Mouse (Mus musculus) heart, postnatal 0 days (tissue): ENCODE data around the gene Olfr516. TPM values are rescaled to one million over a fixed set of nuclear protein-coding genes. Genes with fewer than 3 reads are reported as not detected.

Experiments
- ATAC-seq: fragments of 200-750 bp; cut with Nextera tagmentation; 2 replicates; pipeline ENCODE4 v1.8.0; 2017; ENCODE audit warnings: low read depth, moderate number of reproducible peaks, moderate library complexity; ENCODE audit not compliant: insufficient read depth
- DNase-seq: peaks from one replicate; pipeline ENCODE4 v3.0.0-alpha.2; 2016; ENCODE audit warnings: low spot score
- H3K27ac ChIP-seq: fragments of 300-500 bp; sonication (generic); 2 replicates; pipeline ENCODE4 v1.5.1; 2014; ENCODE audit warnings: low read depth, mild to moderate bottlenecking
- H3K27me3 ChIP-seq: fragments of 300-500 bp; sonication (generic); 2 replicates; pipeline ENCODE4 v1.6.1; 2014; ENCODE audit warnings: low read length, mixed read lengths; ENCODE audit not compliant: control insufficient read depth, insufficient read depth
- H3K36me3 ChIP-seq: fragments of 300-500 bp; sonication (generic); replicated peaks from 2 replicates; pipeline ENCODE4 v1.6.1; 2014; ENCODE audit warnings: low read length, mixed read lengths; ENCODE audit not compliant: control insufficient read depth, insufficient read depth
- H3K4me1 ChIP-seq: fragments of 300-500 bp; sonication (generic); 2 replicates; pipeline ENCODE4 v1.6.1; 2014; ENCODE audit warnings: antibody characterized with exemption; ENCODE audit not compliant: control insufficient read depth, insufficient read depth
- H3K4me2 ChIP-seq: fragments of 300-500 bp; sonication (generic); 2 replicates; pipeline ENCODE4 v1.6.1; 2014; ENCODE audit warnings: low read depth, mild to moderate bottlenecking, low read length, moderate library complexity
- H3K4me3 ChIP-seq: fragments of 300-500 bp; sonication (generic); 2 replicates; pipeline ENCODE4 v1.5.1; 2014; ENCODE audit warnings: low read depth, low read length
- H3K9ac ChIP-seq: fragments of 300-500 bp; sonication (generic); replicated peaks from 2 replicates; pipeline ENCODE4 v1.6.1; 2014; ENCODE audit warnings: low read depth, low read length, mixed read lengths
- H3K9me3 ChIP-seq: fragments of 300-500 bp; sonication (generic); replicated peaks from 2 replicates; pipeline ENCODE4 v1.6.1; 2016; ENCODE audit warnings: low read length; ENCODE audit not compliant: control insufficient read depth
- CTCF ChIP-seq: IDR thresholded peaks from 2 replicates; pipeline ENCODE4 v1.5.1; 2016; ENCODE audit warnings: antibody characterized with exemption, control low read depth, low read depth
- EP300 ChIP-seq: IDR thresholded peaks from 2 replicates; pipeline ENCODE4 v1.6.1; 2016; ENCODE audit warnings: antibody characterized with exemption, low read depth
- WGBS: fragments of 180-500 bp; shearing (Covaris S2); extraction: QIAGEN DNeasy Blood & Tissue Kit; methylation state at CpG from one replicate; pipeline ENCODE4 v1.1.7; 2014; 5-methylcytosine and 5-hydroxymethylcytosine counted together
- polyA plus RNA-seq: library from polyadenylated mRNA; unstranded; fragments of >200 nt; fragmentation: Nextera tagmentation; extraction: Ambion mirVana; gene quantifications from 2 replicates; pipeline ENCODE4 v1.2.1, GENCODE M21; 2015
- total RNA-seq: library from RNA; depleted of rRNA; stranded (reverse); fragments of >200 nt; gene quantifications from 2 replicates; pipeline ENCODE4 v1.2.3, GENCODE M21; 2014; ENCODE audit warnings: low replicate concordance; rRNA removed

The Olfr516 gene
- total and polyA plus RNA-seq, 2 experiments from 2014 or later = not detected

- DNase-seq (no peak), ATAC-seq (no peak)
- no peak overlapping the region for H3K4me3 ChIP-seq
- H3K27ac ChIP-seq = no peak overlapping the region
- 49% methylated on average over 1 of the region's 1 CpGs for WGBS
- no peaks in the 10 kb centered on the region for H3K27me3 ChIP-seq
- H3K9ac ChIP-seq = no peak overlapping the region
- TF ChIP-seq EP300 (no peak), CTCF (no peak)
- no peaks in the 10 kb centered on the region for H3K36me3 ChIP-seq
- H3K9me3 ChIP-seq = no peaks in the 10 kb centered on the region
- no peak overlapping the region for H3K4me2 ChIP-seq
- no peaks in the 10 kb centered on the region for H3K4me1 ChIP-seq
These were observed 53.0 kb downstream of the Olfr516 start for GRCm38 (mm10) chr7:108797205-108797933.

Other genes starting within 250 kb of the Olfr516 start
- not detected in 2 replicates for gene Olfr506, start 239.7 kb downstream of the Olfr516 start, total RNA-seq
- gene Olfr506, start 239.7 kb downstream of the Olfr516 start, polyA plus RNA-seq = not detected in 2 replicates
- gene Olfr507, start 228.7 kb downstream of the Olfr516 start, total RNA-seq = not detected in 2 replicates
- gene Olfr507, start 228.7 kb downstream of the Olfr516 start, polyA plus RNA-seq = not detected in 2 replicates
- gene Olfr508, start 220.5 kb downstream of the Olfr516 start, total RNA-seq = not detected in 2 replicates
- gene Olfr508, start 220.5 kb downstream of the Olfr516 start, polyA plus RNA-seq = not detected in 2 replicates
- not detected in 2 replicates for gene Olfr509, start 198.6 kb downstream of the Olfr516 start, total RNA-seq
- gene Olfr509, start 198.6 kb downstream of the Olfr516 start, polyA plus RNA-seq = not detected in 2 replicates
- gene Olfr510, start 184.1 kb downstream of the Olfr516 start, total RNA-seq = not detected in 2 replicates
- gene Olfr510, start 184.1 kb downstream of the Olfr516 start, polyA plus RNA-seq = not detected in 2 replicates
- gene Olfr512, start 137.2 kb downstream of the Olfr516 start, total RNA-seq = not detected in 2 replicates
- not detected in 2 replicates for gene Olfr512, start 137.2 kb downstream of the Olfr516 start, polyA plus RNA-seq
- gene Olfr513, start 99.6 kb downstream of the Olfr516 start, total RNA-seq = not detected in 2 replicates
- gene Olfr513, start 99.6 kb downstream of the Olfr516 start, polyA plus RNA-seq = not detected in 2 replicates
- not detected in 2 replicates for gene Olfr514, start 24.5 kb downstream of the Olfr516 start, total RNA-seq
- not detected in 2 replicates for gene Olfr514, start 24.5 kb downstream of the Olfr516 start, polyA plus RNA-seq
- not detected in 2 replicates for gene Olfr517, start 21.9 kb upstream of the Olfr516 start, total RNA-seq
- not detected in 2 replicates for gene Olfr517, start 21.9 kb upstream of the Olfr516 start, polyA plus RNA-seq
- gene Olfr518, start 34.5 kb upstream of the Olfr516 start, total RNA-seq = not detected in 2 replicates
- not detected in 2 replicates for gene Olfr518, start 34.5 kb upstream of the Olfr516 start, polyA plus RNA-seq
- gene Olfr519, start 43.9 kb upstream of the Olfr516 start, total RNA-seq = not detected in 2 replicates
- gene Olfr519, start 43.9 kb upstream of the Olfr516 start, polyA plus RNA-seq = not detected in 2 replicates
- 9.8 and 16.4 TPM in 2 replicates for gene Nlrp10, start 79.6 kb upstream of the Olfr516 start, total RNA-seq
- gene Nlrp10, start 79.6 kb upstream of the Olfr516 start, polyA plus RNA-seq = 15.6 and 15.7 TPM in 2 replicates
- 75.7 and 107 TPM in 2 replicates for gene Eif3f, start 83.9 kb upstream of the Olfr516 start, total RNA-seq
- gene Eif3f, start 83.9 kb upstream of the Olfr516 start, polyA plus RNA-seq = 42.9 and 47.1 TPM in 2 replicates
- gene Tub, start 99.8 kb upstream of the Olfr516 start, total RNA-seq = 0.88 and 3.9 TPM in 2 replicates
- 0.30 and 0.33 TPM in 2 replicates for gene Tub, start 99.8 kb upstream of the Olfr516 start, polyA plus RNA-seq
- gene Ric3, start 232.8 kb upstream of the Olfr516 start, total RNA-seq = 0.42 and 0.54 TPM in 2 replicates
- 0.38 and 0.58 TPM in 2 replicates for gene Ric3, start 232.8 kb upstream of the Olfr516 start, polyA plus RNA-seq